Mouse (Mus musculus): Measurements from ENCODE around the gene Olfr67. TPM values are rescaled to one million over a fixed set of nuclear protein-coding genes. Genes with fewer than 3 reads are reported as not detected.
"Not testable (repeated sequence)": the region's sequence is repeated elsewhere in the genome, so short reads cannot be mapped to it uniquely, and the experiment has no call there.

Gene Olfr67
- polyA plus RNA-seq, 2 experiments: 0.02 TPM; not detected in 1

- ATAC-seq (ENCODE audit: insufficient read depth): no peak
- H3K4me1 ChIP-seq (replicated peaks; ENCODE audit: control insufficient read depth in 2 of 2, insufficient read depth in 2 of 2, low read length in 1 of 2): peaks cover 18 to 24% of the 10 kb centered on the region in 2 experiments
- no peaks in the 10 kb centered on the region; the same call in 1 of the 2 replicates for H3K36me3 ChIP-seq (replicated peaks; ENCODE audit: control insufficient read depth, insufficient read depth, low read depth)
- DNase-seq (ENCODE audit: low read depth in 3 of 3, low spot score in 3 of 3): peak; percentile 77 to 88 (median 79)
- WGBS (ENCODE audit: insufficient replicate concordance): 5% methylated on average over 5 of the region's 5 CpGs
- peak overlapping the region; percentile 36 for H3K9ac ChIP-seq (replicated peaks)
- H3K4me2 ChIP-seq (ENCODE audit: low read depth): peak overlapping the region; percentile 50
- no peaks in the 10 kb centered on the region for H3K9me3 ChIP-seq (ENCODE audit: control insufficient read depth, low read length)
- H3K27me3 ChIP-seq (ENCODE audit: control insufficient read depth, insufficient read depth, low read length): no peaks in the 10 kb centered on the region
- peak overlapping the region; percentile 5 to 32; a peak in 2 of 4 replicates for H3K4me3 ChIP-seq (ENCODE audit: insufficient read depth in 1 of 2, low read depth in 2 of 2, low read length in 2 of 2)
- TF ChIP-seq CTCF (IDR thresholded peaks at IDR 0.05; ENCODE audit: low read depth): no peak
- TF ChIP-seq EP300 (IDR thresholded peaks at IDR 0.05; ENCODE audit: low read depth): peak; percentile 95
- peak overlapping the region; percentile 94 for H3K27ac ChIP-seq
These were observed 17.6 kb upstream of the Olfr67 start for GRCm38 (mm10) chr7:103808971-103809800.

- Histone ChIP-seq H3K4me1 (replicated peaks; ENCODE audit: control insufficient read depth in 2 of 2, insufficient read depth in 2 of 2, low read length in 1 of 2) (peaks cover 18 to 24% of the 10 kb centered on the region in 2 experiments), H3K4me2 (ENCODE audit: low read depth) (peak overlapping the region; percentile 40), H3K27ac (peak overlapping the region; percentile 94), H3K9ac (replicated peaks) (peak overlapping the region; percentile 38)
- TF ChIP-seq EP300 (IDR thresholded peaks at IDR 0.05; ENCODE audit: low read depth): peak; percentile 65
- ATAC-seq (ENCODE audit: insufficient read depth); DNase-seq (ENCODE audit: low read depth in 3 of 3, low spot score in 3 of 3); H3K27me3 ChIP-seq (ENCODE audit: control insufficient read depth, insufficient read depth, low read length); H3K9me3 ChIP-seq (ENCODE audit: control insufficient read depth, low read length); H3K36me3 ChIP-seq (replicated peaks; ENCODE audit: control insufficient read depth, insufficient read depth, low read depth); H3K4me3 ChIP-seq (ENCODE audit: insufficient read depth in 1 of 2, low read depth in 2 of 2, low read length in 2 of 2): not testable (repeated sequence)
- 30% methylated on average over 2 of the region's 2 CpGs for WGBS (ENCODE audit: insufficient replicate concordance)
These were observed 16.5 kb upstream of the Olfr67 start for GRCm38 (mm10) chr7:103808120-103808519.

GRCm38 (mm10) chr7:103806856-103807255 lies 15.2 kb upstream of the Olfr67 start:
- DNase-seq (ENCODE audit: low read depth in 3 of 3, low spot score in 3 of 3) (peak in 1 of 3 experiments; percentile 74), ATAC-seq (ENCODE audit: insufficient read depth) (no peak)
- Histone ChIP-seq H3K27ac (peak overlapping the region; percentile 76), H3K4me2 (ENCODE audit: low read depth) (no peak overlapping the region), H3K27me3 (ENCODE audit: control insufficient read depth, insufficient read depth, low read length) (no peaks in the 10 kb centered on the region), H3K4me3 (ENCODE audit: insufficient read depth in 1 of 2, low read depth in 2 of 2, low read length in 2 of 2) (no peak overlapping the region), H3K4me1 (replicated peaks; ENCODE audit: control insufficient read depth in 2 of 2, insufficient read depth in 2 of 2, low read length in 1 of 2) (peaks cover 18 to 24% of the 10 kb centered on the region in 2 experiments), H3K9ac (replicated peaks) (peak overlapping the region; percentile 28), H3K36me3 (replicated peaks; ENCODE audit: control insufficient read depth, insufficient read depth, low read depth) (no peaks in the 10 kb centered on the region; the same call in 1 of the 2 replicates), H3K9me3 (ENCODE audit: control insufficient read depth, low read length) (no peaks in the 10 kb centered on the region)
- TF ChIP-seq CTCF (IDR thresholded peaks at IDR 0.05; ENCODE audit: low read depth) (peak; percentile 82), EP300 (IDR thresholded peaks at IDR 0.05; ENCODE audit: low read depth) (no peak)
- whole genome bisulfite sequencing (ENCODE audit: insufficient replicate concordance): 59% methylated on average over 1 of the region's 1 CpGs

- TF ChIP-seq CTCF (IDR thresholded peaks at IDR 0.05; ENCODE audit: low read depth) (peak; percentile 55; the same call in 1 of the 2 replicates), EP300 (IDR thresholded peaks at IDR 0.05; ENCODE audit: low read depth) (peak; percentile 76)
- Histone ChIP-seq H3K27me3 (ENCODE audit: control insufficient read depth, insufficient read depth, low read length) (no peaks in the 10 kb centered on the region), H3K36me3 (replicated peaks; ENCODE audit: control insufficient read depth, insufficient read depth, low read depth) (no peaks in the 10 kb centered on the region), H3K9me3 (ENCODE audit: control insufficient read depth, low read length) (no peaks in the 10 kb centered on the region), H3K4me1 (replicated peaks; ENCODE audit: control insufficient read depth in 2 of 2, insufficient read depth in 2 of 2, low read length in 1 of 2) (peaks cover 0 to 6% of the 10 kb centered on the region in 2 experiments; a peak in 2 of 4 replicates), H3K9ac (replicated peaks) (no peak overlapping the region; the same call in 1 of the 2 replicates), H3K4me2 (ENCODE audit: low read depth) (no peak overlapping the region), H3K27ac (no peak overlapping the region), H3K4me3 (ENCODE audit: insufficient read depth in 1 of 2, low read depth in 2 of 2, low read length in 2 of 2) (no peak overlapping the region)
- ATAC-seq (ENCODE audit: insufficient read depth) (peak; percentile 91), DNase-seq (ENCODE audit: low read depth in 3 of 3, low spot score in 3 of 3) (peak in 1 of 3 experiments; percentile 73)
- 7% methylated on average over 4 of the region's 4 CpGs for WGBS (ENCODE audit: insufficient replicate concordance)
These were observed 1.2 kb upstream of the Olfr67 start for GRCm38 (mm10) chr7:103792669-103793388.

GRCm38 (mm10) chr7:103779598-103779997 lies 12.0 kb downstream of the Olfr67 start, which contains the start of gene Olfr68:
Gene Olfr68, minus strand, starts transcription at chr7:103779698.
- Histone ChIP-seq H3K4me2 (ENCODE audit: low read depth) (no peak within 1 kb of the TSS), H3K4me1 (replicated peaks; ENCODE audit: control insufficient read depth in 2 of 2, insufficient read depth in 2 of 2, low read length in 1 of 2) (peaks cover 0 to 7% of the 10 kb centered on the region in 2 experiments; a peak in 2 of 4 replicates), H3K27me3 (ENCODE audit: control insufficient read depth, insufficient read depth, low read length) (no peaks in the 10 kb centered on the region), H3K4me3 (ENCODE audit: insufficient read depth in 1 of 2, low read depth in 2 of 2, low read length in 2 of 2) (no peak within 1 kb of the TSS), H3K9me3 (ENCODE audit: control insufficient read depth, low read length) (no peaks in the 10 kb centered on the region), H3K27ac (no peak within 1 kb of the TSS), H3K9ac (replicated peaks) (no peak within 1 kb of the TSS), H3K36me3 (replicated peaks; ENCODE audit: control insufficient read depth, insufficient read depth, low read depth) (no peaks in the 10 kb centered on the region)
- DNase-seq (ENCODE audit: low read depth in 3 of 3, low spot score in 3 of 3): no peak
- TF ChIP-seq CTCF (IDR thresholded peaks at IDR 0.05; ENCODE audit: low read depth) (no peak), EP300 (IDR thresholded peaks at IDR 0.05; ENCODE audit: low read depth) (no peak)
- no peak for ATAC-seq (ENCODE audit: insufficient read depth)
- WGBS (ENCODE audit: insufficient replicate concordance): 62% methylated on average over 3 of the region's 3 CpGs

Data from liver, embryonic 14.5 days (tissue).